Mouse (Mus musculus) C2C12 (cell line): ENCODE data around the gene Krt18. TPM values are rescaled to one million over a fixed set of nuclear protein-coding genes. Genes with fewer than 3 reads are reported as not detected.

ENCODE experiments used
- H3K27me3 ChIP-seq: one replicate; pipeline ENCODE4 v1.6.1; 2011; ENCODE audit not compliant: control insufficient read depth, insufficient read depth, insufficient read length
- H3K36me3 ChIP-seq: one replicate; pipeline ENCODE4 v1.6.1; 2011; ENCODE audit not compliant: control insufficient read depth, insufficient read depth
- H3K4me3 ChIP-seq: one replicate; pipeline ENCODE4 v1.5.1; 2011; ENCODE audit warnings: mild to moderate bottlenecking, control low read depth; ENCODE audit not compliant: poor library complexity, insufficient read depth, severe bottlenecking
- H3K79me2 ChIP-seq: one replicate; pipeline ENCODE4 v1.6.1; 2011; ENCODE audit not compliant: control insufficient read depth, insufficient read depth
- H3K79me3 ChIP-seq: one replicate; pipeline ENCODE4 v1.6.1; 2011; ENCODE audit warnings: low read depth, control low read depth
- H3ac ChIP-seq: one replicate; pipeline ENCODE3; 2011; ENCODE audit warnings: low read depth; ENCODE audit not compliant: control insufficient read depth, insufficient read length
- CEBPB ChIP-seq: IDR thresholded peaks from one replicate; pipeline ENCODE4 v1.6.1; 2011; ENCODE audit warnings: low read depth, mild to moderate bottlenecking, control low read depth, moderate library complexity
- CTCF ChIP-seq: IDR thresholded peaks from one replicate; pipeline ENCODE4 v1.5.1; 2011; ENCODE audit not compliant: control insufficient read depth, insufficient read depth, insufficient read length
- FOSL1 ChIP-seq: IDR thresholded peaks from one replicate; pipeline ENCODE4 v1.8.0; 2011; ENCODE audit warnings: mild to moderate bottlenecking, low read length; ENCODE audit not compliant: poor library complexity, insufficient read depth, severe bottlenecking
- MAX ChIP-seq: IDR thresholded peaks from one replicate; pipeline ENCODE4 v1.6.1; 2011; ENCODE audit warnings: mild to moderate bottlenecking, control low read depth
- MYOD1 ChIP-seq: IDR thresholded peaks from one replicate; pipeline ENCODE4 v1.6.1; 2011; ENCODE audit warnings: low read depth; ENCODE audit not compliant: control insufficient read depth, insufficient read length
- MYOG ChIP-seq: IDR thresholded peaks from one replicate; pipeline ENCODE4 v1.6.1; 2011; ENCODE audit not compliant: control insufficient read depth, insufficient read length; ENCODE audit errors: extremely low read depth
- USF1 ChIP-seq: IDR thresholded peaks from one replicate; pipeline ENCODE4 v1.6.1; 2011; ENCODE audit warnings: low read depth, mild to moderate bottlenecking, control low read depth, moderate library complexity
- polyA plus RNA-seq: library from polyadenylated mRNA; unstranded; fragments of >200 nt; fragmentation: generic; extraction: Trizol; gene quantifications from one replicate; pipeline ENCODE4 v1.2.1, GENCODE M21; 2012; ENCODE audit warnings: missing spikeins

Gene Krt18
- polyA plus RNA-seq, 1 experiment: 0.04 TPM

DNA sequence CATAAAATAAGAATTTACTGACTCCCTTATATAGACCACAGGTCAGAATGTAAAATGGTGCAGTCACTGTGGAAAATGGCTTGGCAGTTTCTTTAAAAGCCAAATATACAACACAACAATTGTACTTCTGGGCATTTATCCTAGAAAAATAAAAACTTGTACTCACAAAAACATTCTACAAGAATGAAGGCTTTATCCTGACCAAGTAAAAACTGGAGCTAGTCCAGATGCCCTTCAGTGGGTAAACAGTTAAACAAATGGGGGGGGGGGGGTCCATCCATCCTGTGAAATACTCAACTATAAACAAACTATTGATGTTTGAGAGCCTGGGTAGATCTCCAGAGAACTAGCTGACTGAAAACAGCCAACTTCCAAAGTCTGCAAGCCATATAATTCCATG lies 21.9 kb downstream of the Krt18 start:
- H3K36me3 ChIP-seq: no peaks in the 10 kb centered on the region
- no peaks in the 10 kb centered on the region for H3K79me3 ChIP-seq
- H3ac ChIP-seq: no peak overlapping the region
- TF ChIP-seq USF1 (no peak), CTCF (no peak), MYOD1 (no peak), CEBPB (no peak), MAX (no peak), FOSL1 (no peak), MYOG (no peak)
- no peaks in the 10 kb centered on the region for H3K79me2 ChIP-seq
- H3K27me3 ChIP-seq: no peaks in the 10 kb centered on the region
- no peak overlapping the region for H3K4me3 ChIP-seq

DNA sequence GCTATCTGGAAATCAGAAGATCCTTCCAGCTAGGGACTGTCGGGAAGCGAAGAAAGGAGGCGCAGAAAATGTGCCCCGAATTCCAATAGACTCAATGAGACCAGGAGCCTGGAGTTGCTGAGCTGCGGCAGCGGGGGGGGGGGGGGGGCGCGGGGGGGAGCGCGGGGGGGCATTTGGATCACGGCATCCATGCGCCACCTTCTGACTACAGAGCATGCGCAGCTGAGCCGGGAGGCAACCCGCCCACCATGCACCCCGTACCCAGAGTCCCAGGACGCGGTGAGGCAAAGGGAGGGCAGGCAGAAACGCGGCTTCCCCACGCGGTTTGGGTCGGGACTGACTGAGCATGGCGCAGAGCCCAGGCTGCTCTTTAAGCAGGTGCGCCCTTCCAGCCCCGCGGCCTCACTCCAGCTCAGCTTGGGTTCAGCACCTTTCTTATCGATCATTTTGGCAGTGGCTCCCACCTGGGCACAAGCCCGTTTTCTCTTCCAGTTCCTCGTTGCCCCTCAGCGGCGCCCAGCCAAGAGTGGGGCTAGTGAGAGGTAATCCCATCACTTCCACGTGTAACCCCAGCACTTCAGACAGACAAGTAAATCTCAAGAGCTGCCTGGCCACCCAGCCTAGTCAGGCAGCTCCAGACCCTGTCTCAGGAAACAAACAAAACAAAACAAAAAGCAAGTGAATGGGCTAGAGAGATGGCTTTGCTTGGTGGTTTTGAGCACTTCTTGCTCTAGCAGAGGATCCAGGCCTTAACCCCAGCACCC lies 24.1 kb downstream of the Krt18 start:
- peak overlapping the region; percentile 38 for H3ac ChIP-seq
- no peak for TF ChIP-seq MAX
- TF ChIP-seq MYOG: no peak
- no peak for TF ChIP-seq USF1
- TF ChIP-seq CEBPB: no peak
- TF ChIP-seq FOSL1: no peak
- TF ChIP-seq CTCF: no peak
- TF ChIP-seq MYOD1: no peak
- no peaks in the 10 kb centered on the region for H3K79me3 ChIP-seq
- no peaks in the 10 kb centered on the region for H3K79me2 ChIP-seq
- H3K27me3 ChIP-seq: no peaks in the 10 kb centered on the region
- H3K36me3 ChIP-seq: no peaks in the 10 kb centered on the region
- H3K4me3 ChIP-seq: no peak overlapping the region

DNA sequence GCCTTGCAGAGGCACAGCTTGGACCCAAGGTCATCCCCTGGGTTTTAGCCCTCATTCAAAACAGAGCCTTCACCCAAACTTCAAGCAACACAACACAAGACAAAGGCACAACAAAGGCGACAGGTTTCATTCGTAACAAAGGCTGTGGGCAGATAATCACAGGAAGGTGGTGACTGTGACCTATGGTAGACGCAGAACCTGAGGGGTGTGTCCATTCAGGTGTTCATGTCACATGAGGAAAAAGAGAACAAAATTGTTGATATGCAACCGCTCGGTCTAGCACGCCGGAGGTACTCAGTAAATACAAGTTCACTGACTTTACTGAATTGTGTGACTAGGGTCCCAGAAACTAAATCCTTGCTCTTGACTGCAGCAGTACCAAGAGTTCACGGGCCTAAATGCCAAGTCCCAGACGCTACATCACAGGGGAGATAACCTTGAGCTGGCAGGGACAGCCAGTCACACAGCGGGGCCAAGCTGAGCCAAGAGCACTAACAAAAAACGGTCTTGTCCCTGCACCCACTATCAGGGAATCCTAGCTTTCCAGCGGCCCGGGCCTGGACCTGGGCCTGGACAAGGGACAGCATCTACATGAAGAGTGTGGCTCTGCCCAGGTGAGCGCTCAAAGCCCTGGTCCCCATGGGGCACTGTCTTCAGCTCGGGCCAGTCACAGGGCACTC lies 28.7 kb downstream of the Krt18 start:
- H3K79me2 ChIP-seq: no peaks in the 10 kb centered on the region
- TF ChIP-seq CEBPB (no peak), CTCF (no peak), MYOD1 (no peak), FOSL1 (no peak), MYOG (no peak), MAX (no peak), USF1 (no peak)
- H3K4me3 ChIP-seq: no peak overlapping the region
- H3K36me3 ChIP-seq: no peaks in the 10 kb centered on the region
- H3ac ChIP-seq: no peak overlapping the region
- H3K27me3 ChIP-seq: no peaks in the 10 kb centered on the region
- H3K79me3 ChIP-seq: no peaks in the 10 kb centered on the region

DNA sequence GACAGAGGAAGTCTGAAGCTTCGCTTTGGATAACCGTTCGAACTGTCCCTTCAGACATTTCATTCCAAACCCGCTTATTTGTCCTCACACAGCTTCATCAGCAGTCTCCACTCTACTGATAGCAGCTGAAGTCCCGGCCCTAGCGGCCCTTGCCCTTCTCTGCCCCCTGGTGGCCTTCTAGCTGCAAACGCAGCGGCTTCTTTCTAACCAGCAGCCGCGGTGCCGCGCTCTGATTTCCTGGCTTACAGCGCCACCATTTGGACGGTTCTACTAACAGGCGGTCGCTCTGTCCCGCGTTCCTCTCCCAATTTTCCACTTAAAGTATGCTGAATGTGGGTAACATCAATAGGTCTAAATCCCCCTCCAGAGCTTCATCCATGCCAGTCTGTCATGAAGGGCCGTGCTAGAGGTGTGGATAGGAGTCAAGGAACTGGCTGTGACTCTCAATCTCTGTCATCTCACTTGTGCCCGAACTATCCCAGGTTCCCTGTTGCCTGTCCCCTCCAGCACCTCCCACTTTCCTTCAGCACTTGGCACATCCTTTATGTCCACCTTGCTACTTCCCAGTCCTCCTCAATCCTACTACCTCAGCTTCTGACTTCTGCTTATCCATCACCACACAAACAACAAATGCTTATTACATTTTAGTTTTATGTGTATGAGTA lies 37.8 kb downstream of the Krt18 start:
- Histone ChIP-seq H3ac (no peak overlapping the region), H3K36me3 (no peaks in the 10 kb centered on the region), H3K4me3 (no peak overlapping the region), H3K27me3 (no peaks in the 10 kb centered on the region), H3K79me3 (no peaks in the 10 kb centered on the region), H3K79me2 (no peaks in the 10 kb centered on the region)
- peak; percentile 93 for TF ChIP-seq CTCF
- no peak for TF ChIP-seq USF1
- peak; percentile 73 for TF ChIP-seq MAX

DNA sequence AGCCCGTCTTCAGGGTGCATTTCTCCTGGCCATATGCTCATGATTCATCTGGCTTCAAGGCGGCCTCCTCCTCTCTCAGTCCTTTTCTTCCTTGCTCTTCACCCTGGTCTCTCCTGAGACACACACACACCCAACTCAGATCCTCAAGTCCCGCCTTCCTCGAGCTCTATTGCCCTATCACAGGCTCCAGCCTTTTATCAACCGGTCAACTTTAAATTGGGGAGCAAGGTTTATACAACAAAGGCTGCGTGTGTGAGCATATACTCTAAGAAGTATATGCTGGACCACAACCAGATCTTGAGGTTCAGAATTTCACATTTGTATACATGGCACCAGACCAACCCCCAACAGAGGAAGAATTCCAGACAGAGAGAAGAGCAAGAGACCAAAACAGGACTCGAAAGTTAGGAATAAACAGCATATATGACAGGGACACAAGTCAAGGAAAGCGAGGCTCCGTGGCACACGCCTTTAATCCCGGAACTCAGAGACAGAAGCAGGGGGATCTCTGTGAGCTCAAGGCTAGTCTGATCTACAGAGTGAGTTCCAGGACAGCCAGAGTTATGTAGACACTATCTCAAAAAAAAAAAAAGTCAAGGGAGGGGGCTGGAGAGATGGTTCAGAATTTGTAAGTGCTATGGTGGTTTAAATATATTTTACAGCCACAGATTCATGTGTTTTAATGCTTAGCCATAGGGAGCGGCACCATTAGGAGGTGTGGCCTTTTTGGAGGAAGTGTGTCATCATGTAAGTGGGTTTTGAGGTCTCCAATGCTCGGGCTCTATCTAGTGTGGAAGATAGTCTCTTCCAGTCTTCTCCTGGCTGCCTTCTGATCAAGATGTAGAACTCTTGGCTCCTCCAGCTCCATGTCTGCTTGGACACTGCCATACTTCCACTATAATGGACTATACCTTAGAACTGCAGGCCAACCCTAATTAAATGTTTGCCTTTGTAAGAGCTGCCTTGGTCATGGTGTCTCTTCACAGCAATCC lies 42.8 kb downstream of the Krt18 start:
- Histone ChIP-seq H3K79me2 (peaks cover 21% of the 10 kb centered on the region), H3K36me3 (peaks cover 9% of the 10 kb centered on the region), H3K27me3 (no peaks in the 10 kb centered on the region), H3K79me3 (peaks cover 20% of the 10 kb centered on the region), H3K4me3 (no peak overlapping the region), H3ac (no peak overlapping the region)
- TF ChIP-seq CTCF: no peak
- no peak for TF ChIP-seq MAX
- no peak for TF ChIP-seq USF1
- no peak for TF ChIP-seq MYOD1
- TF ChIP-seq FOSL1: no peak
- no peak for TF ChIP-seq MYOG
- TF ChIP-seq CEBPB: no peak
